ENCODE assay signal across 27 mouse cellular contexts in genomic region chr2:126584621-126585369, GRCm38 (mm10). TPM values are rescaled to one million over a fixed set of nuclear protein-coding genes. Genes with fewer than 3 reads are reported as not detected.
"Had no signal": no experiment of that assay in that cellular context is flagged by ENCODE, and none has a peak within 500 bp of the region (broad histone marks: within the 10 kb centered on the region; RNA-seq: fewer than 3 reads in every experiment).

No protein-coding gene starts in this region.

- H3K36me3 ChIP-seq: embryonic facial prominence, embryonic 12.5 days; embryonic facial prominence, embryonic 13.5 days; forebrain, embryonic 10.5 days; forebrain, embryonic 12.5 days; forebrain, embryonic 15.5 days had no signal

- H3K4me1 ChIP-seq: embryonic facial prominence, embryonic 12.5 days; embryonic facial prominence, embryonic 13.5 days; forebrain, embryonic 10.5 days; forebrain, embryonic 12.5 days; forebrain, embryonic 13.5 days; forebrain, embryonic 15.5 days had no signal

- H3K9ac ChIP-seq: embryonic facial prominence, embryonic 12.5 days; embryonic facial prominence, embryonic 13.5 days; forebrain, embryonic 12.5 days; forebrain, embryonic 13.5 days; forebrain, embryonic 15.5 days; forebrain, postnatal 0 days had no signal

- H3K4me3 ChIP-seq: embryonic facial prominence, embryonic 12.5 days; embryonic facial prominence, embryonic 13.5 days; erythroblast, embryonic 14.5 days; forebrain, embryonic 10.5 days; forebrain, embryonic 12.5 days; forebrain, embryonic 13.5 days; forebrain, embryonic 15.5 days; gastrocnemius, adult 2 months; heart, adult 2 months had no signal

- H3K27me3 ChIP-seq: embryonic facial prominence, embryonic 12.5 days; embryonic facial prominence, embryonic 13.5 days; forebrain, embryonic 12.5 days; forebrain, embryonic 13.5 days; forebrain, embryonic 15.5 days had no signal

- H3K4me2 ChIP-seq: embryonic facial prominence, embryonic 12.5 days; embryonic facial prominence, embryonic 13.5 days; forebrain, embryonic 12.5 days; forebrain, embryonic 13.5 days; forebrain, embryonic 15.5 days had no signal

- H3K9me3 ChIP-seq: embryonic facial prominence, embryonic 12.5 days; embryonic facial prominence, embryonic 13.5 days; forebrain, embryonic 10.5 days; forebrain, embryonic 12.5 days; forebrain, embryonic 13.5 days; forebrain, embryonic 15.5 days had no signal

- DNase-seq: cerebellum, adult 2 months; cerebellum, adult 8-10 months; cerebellum, adult 9-10 months; cerebellum, adult 9-11 months; cerebellum, postnatal 14 days; cerebellum, postnatal 25 days; cerebellum, postnatal 36 days; embryo, embryonic 11 days; forebrain, postnatal 0 days; gastrocnemius, adult 2 months; gastrocnemius, postnatal 10 days; gastrocnemius, postnatal 14 days; gastrocnemius, postnatal 25 days; gastrocnemius, postnatal 36 days; heart, adult 11 months; heart, adult 18-20 months; heart, adult 2 months had no signal

- ATAC-seq: forebrain, embryonic 13.5 days; forebrain, embryonic 14.5 days; forebrain, embryonic 15.5 days; forebrain, embryonic 16.5 days; forebrain, postnatal 0 days had no signal

- H3K27ac ChIP-seq: embryonic facial prominence, embryonic 12.5 days; embryonic facial prominence, embryonic 13.5 days; forebrain, embryonic 10.5 days; forebrain, embryonic 12.5 days; forebrain, embryonic 13.5 days; forebrain, embryonic 15.5 days; gastrocnemius, adult 2 months; heart, adult 2 months had no signal

RNA-seq across cellular contexts. Expression of gene Slc27a2, which starts 32.6 kb away (rescaled TPM):
- total RNA-seq: gastrocnemius, adult 2 months; gastrocnemius, postnatal 25 days; gastrocnemius, postnatal 36 days; granulocyte monocyte progenitor cell, adult 5-6 weeks had no signal
- polyA plus RNA-seq: erythroblast, embryonic 14.5 days had no signal
